Mouse (Mus musculus) myocyte (in vitro differentiated cells): ENCODE measurements around the gene Ubap2. TPM values are rescaled to one million over a fixed set of nuclear protein-coding genes. Genes with fewer than 3 reads are reported as not detected.

ENCODE experiments used
- H3K27me3 ChIP-seq: one replicate; pipeline ENCODE4 v1.6.1; 2011; ENCODE audit not compliant: control insufficient read depth, insufficient read depth, insufficient read length
- H3K36me3 ChIP-seq: one replicate; pipeline ENCODE4 v1.6.1; 2011; ENCODE audit not compliant: control insufficient read depth, insufficient read depth
- H3K4me2 ChIP-seq: one replicate; pipeline ENCODE4 v1.6.1; 2011; ENCODE audit warnings: low read depth, control low read depth
- H3K4me3 ChIP-seq: one replicate; pipeline ENCODE4 v1.5.1; 2011; ENCODE audit warnings: mild to moderate bottlenecking, control low read depth, moderate library complexity
- H3K79me2 ChIP-seq: one replicate; pipeline ENCODE4 v1.6.1; 2011; ENCODE audit not compliant: control insufficient read depth, insufficient read depth
- H3ac ChIP-seq: one replicate; pipeline ENCODE4 v1.6.1; 2011; ENCODE audit not compliant: control insufficient read depth, insufficient read length
- CEBPB ChIP-seq: IDR thresholded peaks from 2 replicates; pipeline ENCODE4 v1.6.1; 2011; ENCODE audit warnings: mild to moderate bottlenecking, moderate library complexity; ENCODE audit not compliant: poor library complexity, insufficient read depth, severe bottlenecking
- E2F4 ChIP-seq: IDR thresholded peaks from one replicate; pipeline ENCODE4 v1.6.1; 2011; ENCODE audit warnings: mild to moderate bottlenecking, control low read depth, moderate library complexity; ENCODE audit not compliant: insufficient read depth
- MAX ChIP-seq: IDR thresholded peaks from one replicate; pipeline ENCODE4 v1.6.1; 2011; ENCODE audit warnings: low read depth, mild to moderate bottlenecking, control low read depth
- MYOD1 ChIP-seq, 3 experiments: IDR thresholded peaks; one replicate each; pipeline ENCODE4 v1.6.1; 2011; ENCODE audit warnings: control low read depth in 2 of 3, low read depth in 2 of 3, mild to moderate bottlenecking in 2 of 3, moderate library complexity in 1 of 3; ENCODE audit not compliant: insufficient read length in 2 of 3, control insufficient read depth in 1 of 3
- MYOG ChIP-seq, 3 experiments: IDR thresholded peaks; one replicate each; pipeline ENCODE4 v1.6.1; 2011; ENCODE audit warnings: control low read depth in 2 of 3, low read depth in 2 of 3, mild to moderate bottlenecking in 2 of 3; ENCODE audit not compliant: insufficient read length in 2 of 3, control insufficient read depth in 1 of 3, insufficient read depth in 1 of 3
- POLR2A ChIP-seq: IDR thresholded peaks from one replicate; pipeline ENCODE4 v1.6.1; 2011; ENCODE audit warnings: low read depth, mild to moderate bottlenecking, control low read depth, moderate library complexity; ENCODE audit not compliant: insufficient read length
- POLR2AphosphoS2 ChIP-seq: IDR thresholded peaks from one replicate; pipeline ENCODE4 v1.6.1; 2011; ENCODE audit warnings: low read depth, control low read depth; ENCODE audit not compliant: insufficient read length
- REST ChIP-seq: IDR thresholded peaks from one replicate; pipeline ENCODE4 v1.6.1; 2011; ENCODE audit warnings: mild to moderate bottlenecking, control low read depth, moderate library complexity; ENCODE audit not compliant: insufficient read depth, insufficient read length
- SRF ChIP-seq: IDR thresholded peaks from one replicate; pipeline ENCODE4 v1.6.1; 2011; ENCODE audit warnings: low read depth; ENCODE audit not compliant: control insufficient read depth, insufficient read length
- TCF12 ChIP-seq: IDR thresholded peaks from one replicate; pipeline ENCODE4 v1.6.1; 2011; ENCODE audit warnings: mild to moderate bottlenecking, control low read depth; ENCODE audit not compliant: poor library complexity, insufficient read depth, severe bottlenecking
- TCF3 ChIP-seq: IDR thresholded peaks from one replicate; pipeline ENCODE4 v1.6.1; 2011; ENCODE audit warnings: low read depth, control low read depth; ENCODE audit not compliant: insufficient read length
- USF1 ChIP-seq: IDR thresholded peaks from one replicate; pipeline ENCODE4 v1.6.1; 2011; ENCODE audit warnings: low read depth, mild to moderate bottlenecking, control low read depth, moderate library complexity
- polyA plus RNA-seq: library from polyadenylated mRNA; unstranded; fragments of >200 nt; fragmentation: generic; extraction: Trizol; gene quantifications from one replicate; pipeline ENCODE4 v1.2.1, GENCODE M21; 2012; ENCODE audit warnings: missing spikeins

Gene Ubap2
- polyA plus RNA-seq, 1 experiment = 71.5 TPM

DNA sequence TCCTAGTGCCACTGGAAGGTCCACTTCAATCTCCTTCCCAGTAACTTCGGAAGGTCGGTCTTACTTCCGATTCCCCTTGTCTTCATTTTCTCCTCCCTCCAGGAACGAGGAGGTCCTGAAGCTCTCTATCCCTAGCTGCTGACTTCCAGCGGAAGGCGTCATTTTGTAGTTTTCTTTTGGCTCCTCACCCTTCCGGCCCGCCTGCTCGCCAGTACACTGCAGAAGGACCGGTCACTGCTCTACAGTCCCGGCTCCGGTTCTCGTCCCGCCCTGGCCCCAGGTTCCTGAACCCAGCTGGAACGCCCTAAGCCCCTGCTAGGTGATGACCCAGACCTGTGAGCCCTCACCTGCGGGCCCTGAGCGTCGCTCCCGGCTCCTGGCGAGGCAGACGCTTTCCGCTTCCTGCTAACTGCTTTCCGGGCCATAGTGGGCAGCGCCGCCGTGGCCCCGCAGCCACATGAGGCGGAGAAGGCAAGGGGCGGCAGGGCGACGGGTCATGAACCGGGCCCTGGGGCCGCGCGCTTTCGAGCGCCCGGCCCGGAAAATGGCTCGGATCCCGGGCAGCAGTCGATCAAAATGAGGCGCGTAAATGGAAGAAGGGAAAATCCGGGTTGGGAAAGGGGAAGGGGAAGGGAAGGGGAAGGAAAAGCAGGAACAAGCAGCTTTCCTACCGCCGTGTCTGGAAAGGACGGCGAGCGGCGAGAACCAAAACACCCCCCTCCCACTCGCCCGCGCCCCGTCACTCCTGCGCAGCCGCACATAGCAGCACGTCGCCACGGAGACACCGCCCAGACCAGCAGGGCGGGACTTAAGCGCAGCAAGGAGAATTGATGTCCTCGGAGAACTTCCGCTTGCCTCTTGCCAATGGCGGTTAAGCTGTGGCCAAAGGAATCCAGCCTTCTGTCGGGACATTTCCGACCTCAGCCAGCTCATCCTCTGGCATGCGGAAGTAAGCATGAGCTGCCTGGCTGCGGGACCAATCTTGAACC is 39.5 kb upstream of the Ubap2 start, which contains the start of gene Dcaf12:
Gene Dcaf12 (minus strand): TSS at position 749 of the 989 bp plus-strand sequence.
- TF ChIP-seq MYOG (IDR thresholded peaks at IDR 0.05; ENCODE audit: control insufficient read depth in 1 of 3, insufficient read depth in 1 of 3, insufficient read length in 2 of 3, low read depth in 2 of 3) (peak in 1 of 3 experiments; percentile 16), POLR2AphosphoS2 (peak; percentile 89), MYOD1 (IDR thresholded peaks at IDR 0.05; ENCODE audit: control insufficient read depth in 1 of 3, insufficient read length in 2 of 3, low read depth in 2 of 3) (peak in 1 of 3 experiments; percentile 18), REST (no peak), CEBPB (no peak), SRF (peak; percentile 59), TCF3 (no peak), MAX (no peak), TCF12 (no peak), POLR2A (peak; percentile 91), USF1 (no peak), E2F4 (peak; percentile 18)
- Histone ChIP-seq H3K4me3 (peak within 1 kb of the TSS; percentile 93), H3K27me3 (no peaks in the 10 kb centered on the region), H3K4me2 (peak within 1 kb of the TSS; percentile 87), H3K79me2 (peaks cover 42% of the 10 kb centered on the region), H3K36me3 (peaks cover 26% of the 10 kb centered on the region), H3ac (peak within 1 kb of the TSS; percentile 61)

DNA sequence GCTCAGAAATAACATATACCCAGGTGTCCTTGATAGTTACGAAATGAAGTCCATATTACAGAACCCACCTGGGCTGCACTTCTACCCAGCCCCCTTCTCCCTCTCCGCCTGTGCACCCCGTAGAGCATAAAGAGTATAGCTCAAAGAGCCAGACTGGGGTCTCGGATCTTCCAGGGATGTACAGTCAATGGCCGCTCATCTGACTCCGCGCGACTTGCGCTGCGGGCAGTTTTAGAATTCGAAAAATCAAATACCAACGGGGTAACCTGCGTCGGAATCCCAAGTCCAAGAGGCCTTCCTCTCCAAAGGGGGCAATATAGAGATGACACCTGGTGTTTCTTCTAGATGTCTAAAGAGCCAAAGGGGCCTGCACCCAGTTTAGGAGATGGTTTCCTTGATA is 38.8 kb upstream of the Ubap2 start:
- H3K4me2 ChIP-seq = peak overlapping the region; percentile 86
- H3K79me2 ChIP-seq = peaks cover 48% of the 10 kb centered on the region
- H3ac ChIP-seq = peak overlapping the region; percentile 61
- TF ChIP-seq POLR2AphosphoS2 (no peak), TCF3 (no peak), SRF (no peak), POLR2A (no peak), USF1 (no peak), MYOG (IDR thresholded peaks at IDR 0.05; ENCODE audit: control insufficient read depth in 1 of 3, insufficient read depth in 1 of 3, insufficient read length in 2 of 3, low read depth in 2 of 3) (no peak), MAX (no peak), TCF12 (no peak), MYOD1 (IDR thresholded peaks at IDR 0.05; ENCODE audit: control insufficient read depth in 1 of 3, insufficient read length in 2 of 3, low read depth in 2 of 3) (no peak), CEBPB (no peak), REST (no peak), E2F4 (no peak)
- peaks cover 26% of the 10 kb centered on the region for H3K36me3 ChIP-seq
- H3K4me3 ChIP-seq = peak overlapping the region; percentile 93
- H3K27me3 ChIP-seq = no peaks in the 10 kb centered on the region

DNA sequence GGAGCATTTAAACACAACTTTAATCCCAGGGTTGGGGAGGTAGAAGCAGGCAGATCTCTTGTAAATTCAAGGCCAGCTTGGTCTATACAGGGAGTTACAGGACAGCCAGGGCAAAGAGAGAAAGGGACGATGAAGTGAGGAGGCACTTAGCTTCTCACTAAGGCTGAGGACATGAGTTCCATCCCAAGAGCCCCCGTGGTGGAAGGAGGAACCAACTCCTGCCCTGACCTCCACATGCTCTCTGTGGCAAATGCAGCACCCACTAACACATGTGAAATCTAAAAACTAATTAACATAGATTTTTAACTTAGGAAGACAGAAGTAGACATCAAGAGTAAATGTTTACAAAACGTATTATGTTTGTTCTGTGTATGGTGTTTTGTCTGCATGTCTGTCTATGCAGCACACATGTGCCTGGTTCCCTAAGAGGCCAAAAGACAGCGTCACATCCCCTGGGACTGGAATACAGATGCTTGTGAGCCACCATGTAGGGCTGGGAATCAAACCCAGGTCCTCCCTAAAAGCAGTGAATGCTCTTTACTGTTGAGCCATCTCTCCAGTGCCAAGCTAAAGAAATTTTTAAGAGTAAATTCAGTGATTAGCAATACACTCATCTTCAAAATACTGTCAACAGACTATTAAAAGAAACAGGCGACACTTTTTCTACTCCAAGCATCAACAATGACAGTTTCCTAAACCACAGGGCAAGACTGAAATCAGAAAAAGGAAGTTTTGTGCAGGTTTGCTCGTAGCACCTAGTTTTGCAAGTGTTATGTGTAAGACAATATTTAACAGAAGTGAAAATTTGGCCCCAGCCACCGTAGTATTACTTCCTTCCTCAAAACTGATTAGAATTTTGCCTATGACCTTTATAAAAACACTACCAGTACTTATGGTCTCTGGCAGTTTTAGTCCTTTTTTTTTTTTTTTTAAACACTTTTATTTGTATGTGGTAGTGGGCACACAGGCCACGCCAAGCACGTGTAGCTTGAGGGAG is 35.9 kb upstream of the Ubap2 start:
- peaks cover 65% of the 10 kb centered on the region for H3K79me2 ChIP-seq
- no peak overlapping the region for H3ac ChIP-seq
- H3K27me3 ChIP-seq = no peaks in the 10 kb centered on the region
- H3K4me3 ChIP-seq = no peak overlapping the region
- peaks cover 35% of the 10 kb centered on the region for H3K36me3 ChIP-seq
- no peak for TF ChIP-seq CEBPB
- H3K4me2 ChIP-seq = no peak overlapping the region

DNA sequence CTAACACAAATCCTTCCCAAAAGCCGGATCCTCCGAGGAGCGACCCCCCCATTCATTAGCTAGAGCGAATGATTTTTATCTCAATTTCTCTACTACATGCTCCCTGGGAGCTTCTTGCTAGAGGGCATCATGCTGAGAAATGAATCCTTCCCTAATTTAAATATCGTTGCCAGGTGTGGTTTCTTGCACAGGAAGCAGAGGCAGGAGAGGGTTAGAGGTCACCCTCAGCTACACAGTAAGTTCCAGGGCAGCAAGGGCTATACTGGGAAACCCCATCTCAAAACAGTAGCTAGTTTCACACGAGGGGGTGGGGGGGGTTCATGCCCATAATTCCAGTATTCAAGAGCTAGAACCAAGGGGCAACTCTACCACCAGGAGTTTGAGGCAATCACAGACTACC is 32.5 kb upstream of the Ubap2 start:
- H3K36me3 ChIP-seq = peaks cover 50% of the 10 kb centered on the region
- no peak overlapping the region for H3ac ChIP-seq
- H3K27me3 ChIP-seq = no peaks in the 10 kb centered on the region
- H3K4me2 ChIP-seq = no peak overlapping the region
- no peak overlapping the region for H3K4me3 ChIP-seq
- peaks cover 53% of the 10 kb centered on the region for H3K79me2 ChIP-seq
- TF ChIP-seq MAX (no peak), MYOD1 (IDR thresholded peaks at IDR 0.05; ENCODE audit: control insufficient read depth in 1 of 3, insufficient read length in 2 of 3, low read depth in 2 of 3) (no peak), CEBPB (no peak), E2F4 (no peak), TCF12 (no peak), TCF3 (no peak), USF1 (no peak), SRF (no peak), POLR2A (no peak), POLR2AphosphoS2 (no peak), MYOG (IDR thresholded peaks at IDR 0.05; ENCODE audit: control insufficient read depth in 1 of 3, insufficient read depth in 1 of 3, insufficient read length in 2 of 3, low read depth in 2 of 3) (no peak), REST (no peak)
